Mouse (Mus musculus) kidney, postnatal 4 days (tissue): ENCODE results near the gene Casp8ap2.

Source experiments
- DNase-seq, 2 experiments: peaks; one replicate each; pipeline ENCODE4 v3.0.0; 2021; ENCODE audit warnings: mixed read lengths in 2 of 2

Casp8ap2 gene

GRCm38 (mm10) chr4:32615034-32615881 is at the start of gene Casp8ap2:
TSS of gene Casp8ap2 (plus strand) at chr4:32615451.
- peak; percentile 98 to 99 for DNase-seq

- DNase-seq: no peak
These were observed 46.2 kb upstream of the Casp8ap2 start for GRCm38 (mm10) chr4:32569054-32569453.

GRCm38 (mm10) chr4:32569995-32570938 is 45.0 kb upstream of the Casp8ap2 start:
- peak; percentile 31 to 49 for DNase-seq

- DNase-seq: no peak
These were observed 44.3 kb upstream of the Casp8ap2 start for GRCm38 (mm10) chr4:32570939-32571317.

GRCm38 (mm10) chr4:32571441-32571840 is 43.8 kb upstream of the Casp8ap2 start:
- DNase-seq: no peak

- DNase-seq: peak; percentile 50 to 57
These were observed 43.1 kb upstream of the Casp8ap2 start for GRCm38 (mm10) chr4:32572118-32572517.

GRCm38 (mm10) chr4:32573586-32573985 is 41.7 kb upstream of the Casp8ap2 start:
- no peak for DNase-seq

GRCm38 (mm10) chr4:32574604-32575003 is 40.6 kb upstream of the Casp8ap2 start:
- no peak for DNase-seq

GRCm38 (mm10) chr4:32575165-32575564 is 40.1 kb upstream of the Casp8ap2 start:
- no peak for DNase-seq

GRCm38 (mm10) chr4:32579850-32580249 is 35.4 kb upstream of the Casp8ap2 start:
- no peak for DNase-seq

GRCm38 (mm10) chr4:32584181-32584580 is 31.1 kb upstream of the Casp8ap2 start:
- no peak for DNase-seq

GRCm38 (mm10) chr4:32586596-32586995 is 28.7 kb upstream of the Casp8ap2 start:
- peak; percentile 81 to 83 for DNase-seq

GRCm38 (mm10) chr4:32587543-32587942 is 27.7 kb upstream of the Casp8ap2 start:
- DNase-seq: no peak

- DNase-seq: no peak
These were observed 27.0 kb upstream of the Casp8ap2 start for GRCm38 (mm10) chr4:32588237-32588636.

GRCm38 (mm10) chr4:32601135-32601534 is 14.1 kb upstream of the Casp8ap2 start:
- peak; percentile 87 to 88 for DNase-seq

- DNase-seq: no peak
These were observed 12.6 kb upstream of the Casp8ap2 start, which contains the start of gene Gja10 for GRCm38 (mm10) chr4:32602660-32603059. TSS of gene Gja10 (minus strand) at chr4:32602760.

- DNase-seq: no peak
These were observed 6.4 kb downstream of the Casp8ap2 start for GRCm38 (mm10) chr4:32621637-32622036.

GRCm38 (mm10) chr4:32651669-32652068 is 36.4 kb downstream of the Casp8ap2 start:
- DNase-seq: no peak

GRCm38 (mm10) chr4:32656146-32656904 is 41.1 kb downstream of the Casp8ap2 start:
- DNase-seq: peak; percentile 3 to 4

- DNase-seq: peak; percentile 98
These were observed 41.8 kb downstream of the Casp8ap2 start, which contains the start of gene Mdn1 for GRCm38 (mm10) chr4:32656918-32657662. TSS of gene Mdn1 (plus strand) at chr4:32657119.

- no peak for DNase-seq
These were observed 50.6 kb downstream of the Casp8ap2 start for GRCm38 (mm10) chr4:32665843-32666242.

GRCm38 (mm10) chr4:32668291-32668690 is 53.0 kb downstream of the Casp8ap2 start:
- peak in 1 of 2 experiments; percentile 6 for DNase-seq
